Mouse (Mus musculus) left cerebral cortex, postnatal 25 days (tissue): Measurements from ENCODE around the gene Sgta. TPM values are rescaled to one million over a fixed set of nuclear protein-coding genes. Genes with fewer than 3 reads are reported as not detected.
"Not testable (repeated sequence)": the region's sequence is repeated elsewhere in the genome, so short reads cannot be mapped to it uniquely, and the experiment has no call there.

ENCODE experiments used
- DNase-seq, 2 experiments: peaks; one replicate each; pipeline ENCODE4 v3.0.0; 2022; ENCODE audit warnings: low spot score in 2 of 2, mixed read lengths in 1 of 2
- intact Hi-C: fragments of 180-260 bp; cut with DNase I; formaldehyde crosslinking; loops from one replicate; pipeline ENCODE4 v1.15.1; 2025
- total RNA-seq, 2 experiments: library from RNA; stranded (reverse); gene quantifications; 2 replicates each; pipeline ENCODE4 v1.2.3; 2021

Sgta gene
- total RNA-seq, 2 experiments from 2014 or later = 159 to 169 TPM

- intact Hi-C loops = not testable (repeated sequence)
Observed at GRCm38 (mm10) chr10:81064519-81064918, 4.5 kb upstream of the Sgta start.

GRCm38 (mm10) chr10:81062710-81063109 lies 2.7 kb upstream of the Sgta start:
- DNase-seq = no peak
- intact Hi-C loops = no loop called here

More at GRCm38 (mm10) chr10:81064519-81064918, 4.5 kb upstream of the Sgta start:
- DNase-seq = not testable (repeated sequence)

GRCm38 (mm10) chr10:81058896-81059295 lies 1.1 kb downstream of the Sgta start:
- no peak for DNase-seq
- intact Hi-C loops = no loop called here

- DNase-seq = no peak
- intact Hi-C loops = no loop called here
Observed at GRCm38 (mm10) chr10:81057406-81058130, 2.4 kb downstream of the Sgta start.

GRCm38 (mm10) chr10:81055802-81056340 lies 4.1 kb downstream of the Sgta start:
- not testable (repeated sequence) for DNase-seq

GRCm38 (mm10) chr10:81055169-81055568 lies 4.8 kb downstream of the Sgta start:
- intact Hi-C loops = no loop called here
- no peak for DNase-seq

More at GRCm38 (mm10) chr10:81055802-81056340, 4.1 kb downstream of the Sgta start:
- intact Hi-C loops = not testable (repeated sequence)

GRCm38 (mm10) chr10:81052577-81052976 lies 7.4 kb downstream of the Sgta start:
- no peak for DNase-seq
- intact Hi-C loops = no loop called here

GRCm38 (mm10) chr10:81051133-81051532 lies 8.8 kb downstream of the Sgta start:
- intact Hi-C loops = no loop called here
- no peak for DNase-seq

GRCm38 (mm10) chr10:81050645-81051044 lies 9.3 kb downstream of the Sgta start:
- DNase-seq = no peak
- intact Hi-C loops = no loop called here

GRCm38 (mm10) chr10:81045246-81045645 lies 14.7 kb downstream of the Sgta start:
- intact Hi-C loops, DNase-seq: not testable (repeated sequence)

- intact Hi-C loops = loop anchor here (1.0 kb wide), 1 partner anchor 42 kb away; no protein-coding TSS in a partner anchor
- DNase-seq = peak; percentile 63 to 72
Observed at GRCm38 (mm10) chr10:81041458-81042175, 18.4 kb downstream of the Sgta start.

- intact Hi-C loops = no loop called here
Observed at GRCm38 (mm10) chr10:81036988-81037580, 22.9 kb downstream of the Sgta start, which contains the start of gene Slc39a3. TSS of gene Slc39a3 (minus strand) at chr10:81037426.

GRCm38 (mm10) chr10:81036251-81036650 lies 23.7 kb downstream of the Sgta start:
- DNase-seq = no peak
- intact Hi-C loops = no loop called here

More at GRCm38 (mm10) chr10:81036988-81037580, 22.9 kb downstream of the Sgta start, which contains the start of gene Slc39a3:
- DNase-seq = peak; percentile 99 to 100

- intact Hi-C loops = no loop called here
Observed at GRCm38 (mm10) chr10:81033586-81033985, 26.4 kb downstream of the Sgta start.

GRCm38 (mm10) chr10:81029031-81029430 lies 30.9 kb downstream of the Sgta start:
- intact Hi-C loops = no loop called here
- DNase-seq = no peak

More at GRCm38 (mm10) chr10:81033586-81033985, 26.4 kb downstream of the Sgta start:
- DNase-seq = no peak

GRCm38 (mm10) chr10:81028219-81028618 lies 31.8 kb downstream of the Sgta start:
- no peak for DNase-seq
- intact Hi-C loops = no loop called here

GRCm38 (mm10) chr10:81027331-81027730 lies 32.6 kb downstream of the Sgta start:
- intact Hi-C loops = no loop called here
- peak; percentile 38 to 67 for DNase-seq

GRCm38 (mm10) chr10:81026857-81027256 lies 33.1 kb downstream of the Sgta start:
- intact Hi-C loops = no loop called here
- no peak for DNase-seq

- DNase-seq = no peak
- intact Hi-C loops = no loop called here
Observed at GRCm38 (mm10) chr10:81025639-81026275, 34.2 kb downstream of the Sgta start, which contains the start of gene Diras1. TSS of gene Diras1 (minus strand) at chr10:81025662.
